In genomic region chr6:135250926-135251699, GRCm38 (mm10) we compare ENCODE assay signal across 11 mouse cellular contexts. TPM values are rescaled to one million over a fixed set of nuclear protein-coding genes. Genes with fewer than 3 reads are reported as not detected.
A peak's percentile ranks its signal among the peaks of the same experiment; 100 is the strongest.
DNase-seq lines count a peak whose midpoint lies in the region; ATAC-seq and TF ChIP-seq lines count a peak whose summit lies in the region.
"Had no signal": no experiment of that assay in that cellular context is flagged by ENCODE, and none has a peak within 500 bp of the region (broad histone marks: within the 10 kb centered on the region; RNA-seq: fewer than 3 reads in every experiment).

No protein-coding gene starts in this region.

- peak; percentile 91 for DNase-seq in heart, adult 11 months
- peak; percentile 13 for DNase-seq in urinary bladder, postnatal 14 days (ENCODE audit: low spot score)
- no peak for DNase-seq in urinary bladder, adult 2 months (ENCODE audit: low spot score)
- DNase-seq in lung, adult 2 months: peak; percentile 53
- no peak for DNase-seq in ovary, adult 18-20 months (ENCODE audit: low spot score)
- DNase-seq: cerebellum, adult 9-10 months had no signal

- no peak overlapping the region for H3K9ac ChIP-seq in heart, embryonic 12.5 days
- H3K9ac ChIP-seq: forebrain, embryonic 12.5 days; midbrain, embryonic 12.5 days had no signal

- H3K4me2 ChIP-seq in heart, embryonic 12.5 days: no peak overlapping the region

- 62% methylated on average over 19 of the region's 19 CpGs for WGBS in heart, embryonic 12.5 days
- 45% methylated on average over 19 of the region's 19 CpGs for WGBS in lung, adult 2 months

- H3K36me3 ChIP-seq in heart, embryonic 12.5 days: peaks cover 2% of the 10 kb centered on the region; the same call in 1 of the 2 replicates
- H3K36me3 ChIP-seq: forebrain, embryonic 12.5 days; midbrain, embryonic 12.5 days had no signal

- no peak for TF ChIP-seq POLR2A in lung, adult 2 months (IDR thresholded peaks at IDR 0.05; ENCODE audit: borderline replicate concordance, extremely low read depth, low read depth, low read length)

- H3K27me3 ChIP-seq in heart, embryonic 12.5 days (replicated peaks): 0 out of 2 replicates have a peak, but pooled peaks cover 4% of the 10 kb centered on the region

- no peak for TF ChIP-seq CTCF in lung, adult 2 months (IDR thresholded peaks at IDR 0.05; ENCODE audit: insufficient read depth, low read length)

- H3K4me3 ChIP-seq in heart, embryonic 12.5 days: no peak overlapping the region
- H3K4me3 ChIP-seq in lung, adult 2 months (replicated peaks; ENCODE audit: extremely low read depth, low read depth, low read length): no peak overlapping the region
- H3K4me3 ChIP-seq: forebrain, embryonic 12.5 days; midbrain, embryonic 12.5 days had no signal

- peaks cover 4% of the 10 kb centered on the region for H3K9me3 ChIP-seq in heart, embryonic 12.5 days (replicated peaks)
- H3K9me3 ChIP-seq: forebrain, embryonic 12.5 days had no signal

- H3K27ac ChIP-seq in heart, embryonic 12.5 days (ENCODE audit: poor library complexity, severe bottlenecking): no peak overlapping the region
- H3K27ac ChIP-seq: midbrain, embryonic 12.5 days had no signal

- peaks cover 27% of the 10 kb centered on the region for H3K4me1 ChIP-seq in heart, embryonic 12.5 days (replicated peaks)
- H3K4me1 ChIP-seq in lung, adult 2 months (ENCODE audit: control insufficient read depth, insufficient read depth, low read length): peaks cover 25% of the 10 kb centered on the region

- no peak for ATAC-seq in heart, embryonic 12.5 days (ENCODE audit: insufficient number of reproducible peaks, low FRiP score)
- ATAC-seq in frontal cortex, adult (ENCODE audit: low TSS enrichment): no peak
- no peak for ATAC-seq in inflammation-experienced regulatory T-cells, adult 6 months

RNA-seq across cellular contexts. Expression of gene Gsg1, which starts 3.0 kb away (rescaled TPM):
- polyA plus RNA-seq in heart, embryonic 12.5 days (2016; fragmentation: Nextera tagmentation; extraction: Ambion mirVana): 0.59 and 0.69 TPM in 2 replicates
- polyA plus RNA-seq in urinary bladder, adult 2 months (2012; rRNA removed): 0.06 and 0.21 TPM in 2 replicates
- polyA plus RNA-seq in lung, adult 2 months (2012; rRNA removed): 1.4 TPM in 2 replicates
- not detected for polyA plus RNA-seq in inflammation-experienced regulatory T-cells, adult 6 months (2017; shearing (Covaris generic))

RNA-seq across cellular contexts. Expression of gene Hebp1, which starts 53.3 kb away (rescaled TPM):
- polyA plus RNA-seq in heart, embryonic 12.5 days (2016; fragmentation: Nextera tagmentation; extraction: Ambion mirVana): 14.8 and 16.0 TPM in 2 replicates
- 40.7 and 41.8 TPM in 2 replicates for polyA plus RNA-seq in urinary bladder, adult 2 months (2012; rRNA removed)
- polyA plus RNA-seq in lung, adult 2 months (2012; rRNA removed): 15.4 and 33.8 TPM in 2 replicates
- 1 to 10 TPM in 2 of 3 experiments, not detected in 1; 1.3 to 2.0 TPM for polyA plus RNA-seq in inflammation-experienced regulatory T-cells, adult 6 months (2017; shearing (Covaris generic))

RNA-seq across cellular contexts. Expression of gene Fam234b, which starts 53.3 kb away (rescaled TPM):
- polyA plus RNA-seq in heart, embryonic 12.5 days (2016; fragmentation: Nextera tagmentation; extraction: Ambion mirVana): 9.0 and 10.7 TPM in 2 replicates
- polyA plus RNA-seq in urinary bladder, adult 2 months (2012; rRNA removed): 5.6 and 5.9 TPM in 2 replicates
- polyA plus RNA-seq in lung, adult 2 months (2012; rRNA removed): 6.3 and 9.2 TPM in 2 replicates
- polyA plus RNA-seq in inflammation-experienced regulatory T-cells, adult 6 months (2017; shearing (Covaris generic)): 10 to 100 TPM; 21.9 to 30.2 (median 30.2) TPM

RNA-seq across cellular contexts. Expression of gene Pbp2, which starts 59.1 kb away (rescaled TPM):
- not detected in 2 replicates for polyA plus RNA-seq in heart, embryonic 12.5 days (2016; fragmentation: Nextera tagmentation; extraction: Ambion mirVana)
- polyA plus RNA-seq in urinary bladder, adult 2 months (2012; rRNA removed): 0.41 and 0.52 TPM in 2 replicates
- 0.15 TPM in 1 of 2 replicates, not detected in the other for polyA plus RNA-seq in lung, adult 2 months (2012; rRNA removed)
- polyA plus RNA-seq in inflammation-experienced regulatory T-cells, adult 6 months (2017; shearing (Covaris generic)): not detected
- polyA plus RNA-seq: forebrain, embryonic 12.5 days; midbrain, embryonic 12.5 days had no signal

Comparison
In these comparisons a context has a peak if more than half of its experiments do, and no peak if none do; other contexts are left out.
1. DNase-seq: peak in heart, adult 11 months (single experiment), urinary bladder, postnatal 14 days (single experiment) and lung, adult 2 months (single experiment); none in urinary bladder, adult 2 months (single experiment) and ovary, adult 18-20 months (single experiment).